Mouse (Mus musculus): Measurements from ENCODE around the gene Gm20388.

Gene Gm20388

DNA sequence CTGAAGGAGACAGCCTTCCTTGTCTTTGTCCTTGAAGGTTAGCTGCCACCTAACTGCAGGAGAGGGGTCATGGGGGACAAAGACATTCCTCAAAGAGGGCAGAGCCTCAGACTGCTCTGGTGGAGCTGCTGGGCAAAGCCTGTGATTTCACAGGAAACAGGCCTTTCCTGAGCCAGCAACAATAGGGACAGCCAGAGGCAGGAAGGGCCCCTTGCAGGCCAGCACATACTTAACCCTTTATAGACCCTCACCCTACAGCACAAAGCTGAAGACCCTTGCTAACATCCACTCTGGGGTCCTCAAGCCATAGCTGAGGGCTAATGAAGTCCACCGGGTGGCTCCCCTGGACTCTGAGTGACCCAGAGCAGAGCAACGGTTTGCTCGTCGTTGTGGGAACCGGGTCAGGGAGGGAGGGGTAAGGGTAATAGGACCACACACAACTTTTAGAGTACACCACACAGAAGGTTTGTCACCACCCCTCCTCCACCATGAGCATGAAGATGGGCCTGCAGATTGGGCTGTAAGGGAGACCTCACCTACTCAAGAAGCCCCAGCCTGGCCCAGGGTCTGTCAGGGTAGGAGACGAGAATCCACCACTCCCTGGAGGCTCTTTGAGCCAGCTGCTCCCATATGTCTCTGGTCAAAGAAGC, 2607.0 kb downstream of the Gm20388 start:
- DNase-seq = peak; percentile 68 to 84

DNA sequence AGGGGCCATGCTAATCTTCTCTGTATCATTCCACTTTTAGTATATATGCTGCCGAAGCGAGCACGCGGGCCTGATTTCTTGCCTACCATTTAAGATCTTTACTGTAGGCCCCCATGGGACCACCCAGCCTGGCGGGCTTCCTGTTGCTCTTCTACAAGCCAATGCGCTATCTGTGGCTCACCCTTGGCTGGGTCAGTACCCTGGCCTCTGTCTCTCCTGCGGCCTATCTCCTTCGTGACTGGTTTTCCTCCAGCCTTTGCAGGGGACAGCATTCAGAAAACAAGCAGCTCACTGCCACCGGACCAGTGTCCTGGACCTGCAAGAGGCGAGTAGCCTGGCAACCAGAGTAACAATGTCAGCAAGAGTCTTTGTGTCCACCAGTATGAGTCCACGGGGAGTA, 2610.0 kb downstream of the Gm20388 start:
- peak in 1 of 2 experiments; percentile 10 for DNase-seq

DNA sequence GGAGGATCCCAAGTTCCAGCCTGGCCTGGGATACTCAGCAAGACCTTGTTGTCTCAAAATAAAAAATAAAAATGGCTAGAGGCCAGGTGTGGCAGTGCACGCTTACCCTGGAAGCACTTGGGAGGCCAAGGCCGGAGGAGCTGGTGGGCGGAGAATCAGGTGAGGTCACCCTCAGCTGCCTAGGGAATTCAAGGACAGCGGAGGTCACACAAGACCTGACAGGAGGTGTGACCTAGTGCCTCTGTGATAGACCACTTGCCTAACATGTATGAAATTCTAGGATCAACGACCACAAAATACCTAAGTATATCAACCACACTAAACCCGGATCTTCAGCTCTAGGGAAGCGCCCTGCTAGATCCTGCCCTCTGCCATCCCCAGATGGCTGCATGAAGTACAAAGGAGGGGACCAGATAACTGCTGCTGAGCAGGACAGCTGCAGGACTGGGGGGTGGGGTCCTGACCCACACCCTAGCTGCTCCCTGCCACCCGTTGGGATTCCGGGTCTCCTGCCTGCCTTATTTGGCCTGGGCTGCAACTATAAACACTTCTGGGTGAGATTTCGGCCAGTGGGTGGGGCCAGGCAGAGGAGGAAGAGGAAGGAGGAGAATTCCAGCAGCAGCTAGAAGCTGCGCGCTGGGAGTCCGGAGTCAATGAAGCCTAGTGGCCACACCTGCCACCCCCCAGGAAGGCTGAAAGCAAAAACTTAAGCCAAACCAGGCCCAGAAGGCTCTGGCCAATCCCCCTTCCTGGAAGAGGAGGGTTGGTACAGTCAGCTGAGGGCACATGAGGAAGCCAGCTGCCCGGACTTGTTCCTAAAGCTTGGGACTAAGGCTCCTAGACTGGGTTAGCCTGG, 2612.4 kb downstream of the Gm20388 start:
- peak; percentile 81 to 88 for DNase-seq

DNA sequence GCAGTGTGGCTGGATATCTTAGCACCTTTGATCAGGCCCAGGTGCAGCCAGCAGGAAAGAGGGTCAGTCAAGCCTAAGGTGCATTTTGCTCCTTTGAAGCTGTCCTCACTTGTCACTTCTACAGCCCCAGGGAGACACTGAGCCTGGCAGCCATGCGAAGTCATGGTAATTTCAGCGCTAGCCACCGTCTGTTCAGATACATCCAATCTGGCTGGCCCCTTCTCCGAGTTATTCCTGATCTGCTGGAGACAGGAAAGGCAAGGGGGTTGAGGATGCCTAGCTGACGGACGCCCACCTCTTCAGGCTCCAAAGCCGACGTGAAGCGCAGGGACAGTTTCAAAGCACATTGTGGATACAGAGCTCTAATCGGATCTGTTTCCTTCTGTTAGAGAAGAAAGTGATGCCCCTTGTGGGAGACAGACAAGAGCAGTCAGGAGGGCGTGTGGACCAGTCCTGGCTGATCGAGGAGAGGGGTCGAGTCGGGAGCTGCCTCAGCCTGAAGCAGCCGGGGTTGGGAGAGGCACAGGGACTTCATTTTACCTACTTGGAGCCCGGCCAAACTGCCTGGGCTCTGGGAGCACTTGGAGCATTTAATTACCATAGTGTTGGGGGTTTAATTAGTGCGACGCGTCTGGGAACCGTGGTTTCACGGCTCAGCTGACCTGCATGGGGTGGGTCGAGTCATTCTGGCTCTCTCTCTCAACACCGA, 2613.2 kb downstream of the Gm20388 start:
- peak in 1 of 2 experiments; percentile 27 for DNase-seq

DNA sequence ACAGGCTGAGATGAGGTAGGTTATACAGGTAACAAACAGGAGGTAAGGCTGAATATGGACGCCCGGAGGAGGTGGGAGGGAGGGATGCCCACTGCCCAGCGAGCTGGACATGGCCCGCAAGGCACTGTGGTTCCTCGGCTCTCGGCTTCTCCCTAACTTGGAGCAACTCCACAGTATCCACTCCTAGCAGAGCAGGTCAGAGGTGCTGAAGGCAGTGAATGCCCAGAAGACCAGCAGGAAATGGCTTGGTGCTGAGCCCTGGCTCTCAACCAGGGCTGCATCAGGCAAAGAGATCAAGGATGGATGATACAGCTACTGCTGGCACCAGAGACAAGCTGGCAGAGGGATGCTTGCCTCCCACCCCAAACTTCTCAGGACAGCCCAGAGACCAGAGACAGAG, 2613.9 kb downstream of the Gm20388 start:
- DNase-seq = peak; percentile 18 to 43

DNA sequence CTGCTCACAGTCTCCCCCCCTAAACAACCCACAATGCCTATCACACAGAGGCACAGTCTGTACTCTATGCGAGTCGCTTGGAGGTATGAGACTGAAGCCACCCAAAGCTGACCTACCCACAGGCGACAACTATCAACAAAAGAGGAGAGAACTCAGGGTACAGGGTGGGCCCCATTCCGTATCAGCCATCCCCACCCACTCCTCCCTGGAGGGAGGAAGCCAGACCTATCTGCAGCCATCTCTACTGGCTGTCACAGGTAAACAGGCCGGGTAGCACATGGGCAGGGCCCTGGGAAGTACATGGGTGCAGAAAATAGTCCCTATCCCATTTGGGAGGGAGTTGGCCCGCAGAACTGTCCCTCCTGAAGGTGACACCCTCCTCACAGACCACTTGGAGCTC, 2614.4 kb downstream of the Gm20388 start:
- DNase-seq = no peak

DNA sequence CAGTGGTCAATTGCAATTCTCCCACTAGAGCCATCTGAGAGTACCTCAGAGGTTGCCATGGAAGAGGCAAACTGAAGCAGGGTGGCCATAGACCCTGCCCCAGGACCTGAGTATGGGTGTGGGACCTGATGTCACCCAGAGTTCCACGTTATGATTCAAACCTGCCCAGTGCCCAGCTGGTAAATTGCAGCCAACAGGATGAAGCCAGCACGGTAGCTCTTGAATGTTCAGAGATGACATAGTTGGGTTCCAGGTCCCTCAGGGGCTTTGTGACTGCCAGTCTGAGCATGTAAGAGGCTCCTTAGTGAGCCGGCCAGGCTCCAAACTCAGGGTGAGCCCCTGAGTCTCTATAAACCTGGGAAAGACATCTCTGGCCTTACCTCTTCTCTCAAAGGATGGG, 2615.4 kb downstream of the Gm20388 start:
- DNase-seq = peak in 1 of 2 experiments; percentile 15

DNA sequence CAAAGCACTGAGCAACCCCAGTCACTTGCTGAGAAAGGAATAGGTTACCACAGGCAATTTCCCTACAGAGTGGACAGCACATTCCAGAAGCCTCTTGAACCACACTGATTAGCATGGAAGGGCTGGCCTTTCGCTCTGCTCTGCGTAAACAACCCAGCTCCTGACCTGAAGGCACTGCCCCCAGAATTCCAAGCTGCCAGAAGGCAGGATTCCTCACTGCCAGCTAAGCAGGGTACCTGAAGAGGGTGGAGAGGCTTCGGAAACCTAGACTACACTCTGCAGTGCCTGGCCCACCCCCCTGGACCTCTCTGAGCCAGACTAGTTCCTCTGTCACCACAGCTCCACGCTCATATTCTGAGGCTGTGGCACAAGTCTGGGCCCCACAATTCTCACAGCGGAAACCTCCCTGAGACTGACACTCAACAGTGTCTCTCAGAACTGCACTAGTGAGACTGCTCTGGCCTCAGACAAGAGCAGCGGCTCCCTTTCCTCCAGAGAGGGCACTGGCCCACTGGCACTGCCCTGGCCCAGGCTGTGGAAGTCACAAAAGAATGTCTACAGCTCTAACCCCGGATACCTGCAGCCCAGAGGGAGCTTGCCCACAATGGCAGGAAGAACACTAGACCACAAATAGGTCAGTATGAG, 2616.0 kb downstream of the Gm20388 start:
- peak; percentile 57 to 82 for DNase-seq

DNA sequence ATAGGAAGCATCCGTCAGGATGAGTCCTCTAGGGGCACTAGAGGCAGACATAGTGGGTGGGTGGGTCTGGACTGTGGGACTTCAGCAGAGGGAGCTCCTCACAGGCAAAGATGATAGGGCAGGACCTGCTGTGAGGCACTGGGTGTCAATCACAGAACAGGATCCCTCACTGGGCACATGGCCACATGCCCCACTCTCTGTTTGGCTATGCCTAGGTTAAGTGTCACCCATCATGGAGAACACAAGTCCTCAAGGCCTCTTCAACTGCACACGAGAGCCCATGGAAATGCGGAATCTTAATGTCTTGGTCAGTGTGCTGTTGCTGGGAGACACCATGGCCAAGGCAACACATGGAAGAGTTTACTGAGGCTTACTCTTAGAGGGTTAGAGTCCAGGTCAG, 2617.3 kb downstream of the Gm20388 start:
- DNase-seq = no peak

DNA sequence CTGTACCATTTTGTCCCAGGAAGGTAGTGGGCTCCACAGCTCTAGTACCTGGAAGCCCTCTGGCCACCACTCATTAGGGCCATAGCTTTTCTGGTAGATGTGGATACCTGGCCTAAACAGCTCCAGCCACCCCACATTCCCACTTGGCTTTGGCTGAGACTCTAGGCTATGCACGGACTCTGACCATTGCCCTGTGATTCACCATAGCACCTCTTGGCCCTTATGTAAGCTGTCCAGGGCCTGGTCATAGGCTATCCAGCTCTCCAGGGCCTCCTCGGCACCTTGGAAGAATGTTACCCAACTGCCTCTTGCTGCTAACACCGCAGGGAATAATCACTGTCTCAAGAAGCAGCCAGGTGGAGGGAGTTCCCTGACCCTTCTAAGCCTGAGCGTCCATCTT, 2618.5 kb downstream of the Gm20388 start:
- no peak for DNase-seq

DNA sequence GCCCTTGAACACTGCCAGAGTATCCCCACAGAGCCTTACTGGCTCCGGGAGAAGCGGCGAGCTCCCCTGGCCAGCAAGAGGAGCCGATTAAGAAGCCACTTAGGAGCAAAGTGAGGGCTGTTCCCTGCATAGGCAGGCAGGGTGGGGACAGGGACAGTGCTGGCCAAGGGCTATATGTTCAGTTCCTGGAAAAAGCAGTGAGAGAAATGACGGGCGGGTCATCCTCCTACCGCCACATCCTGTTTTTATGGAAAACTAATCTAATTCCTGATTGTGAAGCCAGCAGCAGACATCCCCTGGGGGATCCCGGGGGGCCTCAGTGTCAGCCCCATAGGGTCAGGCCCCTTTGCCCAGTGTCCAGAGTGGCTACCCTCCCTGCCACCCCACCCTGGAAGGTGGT, 2620.7 kb downstream of the Gm20388 start:
- DNase-seq = peak; percentile 36 to 45

DNA sequence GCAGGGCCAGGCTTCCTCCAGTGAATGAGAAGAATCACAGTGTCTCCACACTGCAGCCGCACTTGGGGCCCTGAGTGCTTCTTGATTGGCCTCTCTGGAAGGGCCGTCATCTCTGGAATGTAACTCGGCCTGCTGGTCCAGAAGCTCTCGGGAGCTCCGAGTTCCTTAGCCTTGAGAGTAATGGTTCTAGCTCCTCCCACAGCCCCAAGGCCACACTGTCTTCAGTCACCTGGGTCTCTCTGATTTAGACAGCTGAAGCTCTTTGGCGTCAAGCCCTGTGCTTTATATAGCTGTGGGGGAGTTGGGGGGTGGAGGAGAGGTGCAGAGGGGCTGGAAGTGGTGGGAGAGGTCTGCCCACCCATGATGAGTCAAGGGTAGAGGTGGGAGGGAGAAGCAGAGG, 2626.4 kb downstream of the Gm20388 start:
- DNase-seq = peak; percentile 81 to 91

DNA sequence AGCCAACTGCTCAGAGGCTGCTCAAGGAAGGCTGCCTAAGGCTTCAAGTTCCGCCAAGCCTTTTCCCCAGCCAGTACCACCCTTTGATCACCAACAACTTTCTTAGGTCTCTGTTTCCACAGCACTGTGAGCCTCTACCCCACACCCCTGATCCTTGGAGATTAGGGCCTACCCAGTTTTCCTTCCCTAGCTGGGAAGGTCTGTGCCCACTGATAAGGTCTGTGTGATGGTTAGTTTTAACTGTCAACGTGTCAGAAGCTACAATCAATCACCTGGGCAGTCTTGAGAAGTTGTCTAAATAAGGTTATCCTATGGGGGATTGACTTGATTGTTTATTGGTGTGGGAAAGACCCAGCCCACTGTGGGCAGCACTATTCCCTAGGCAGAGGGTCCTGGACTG, 2627.2 kb downstream of the Gm20388 start:
- DNase-seq = no peak

DNA sequence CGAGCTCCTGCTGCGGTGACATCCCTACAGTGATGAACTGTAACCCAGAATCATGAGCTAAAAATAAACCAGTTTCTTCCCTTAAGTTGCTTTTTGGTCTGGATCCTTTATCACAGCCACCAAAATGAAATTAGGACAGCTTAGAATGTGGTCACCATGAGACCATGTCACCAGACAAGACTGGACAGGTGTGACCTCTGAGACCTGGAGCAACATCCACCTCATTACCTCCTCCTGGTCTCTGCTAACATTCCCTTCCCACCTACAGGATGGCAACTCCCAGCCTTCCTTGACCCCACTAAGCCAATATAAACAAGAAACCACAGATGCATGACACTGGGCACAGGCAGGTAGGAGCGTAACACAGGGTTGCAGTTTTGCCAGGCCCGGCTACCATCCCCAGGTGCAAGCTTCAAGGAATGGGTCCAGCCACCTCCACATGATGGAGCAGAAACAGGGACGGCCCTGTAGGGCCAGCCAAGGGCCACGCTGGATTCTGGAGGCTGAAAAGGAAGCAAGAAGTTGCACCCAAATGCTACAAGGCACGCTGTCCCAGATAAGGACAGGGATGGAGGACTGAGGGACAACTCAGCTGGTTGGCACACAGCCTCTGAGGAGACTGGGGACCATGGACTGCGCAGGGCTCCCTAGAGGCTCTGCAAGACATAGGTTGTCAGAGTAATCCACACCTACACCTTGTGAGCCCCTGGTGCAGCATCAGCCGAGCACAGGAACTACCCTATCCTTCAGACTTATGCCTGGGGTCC, 2627.9 kb downstream of the Gm20388 start:
- DNase-seq = no peak

DNA sequence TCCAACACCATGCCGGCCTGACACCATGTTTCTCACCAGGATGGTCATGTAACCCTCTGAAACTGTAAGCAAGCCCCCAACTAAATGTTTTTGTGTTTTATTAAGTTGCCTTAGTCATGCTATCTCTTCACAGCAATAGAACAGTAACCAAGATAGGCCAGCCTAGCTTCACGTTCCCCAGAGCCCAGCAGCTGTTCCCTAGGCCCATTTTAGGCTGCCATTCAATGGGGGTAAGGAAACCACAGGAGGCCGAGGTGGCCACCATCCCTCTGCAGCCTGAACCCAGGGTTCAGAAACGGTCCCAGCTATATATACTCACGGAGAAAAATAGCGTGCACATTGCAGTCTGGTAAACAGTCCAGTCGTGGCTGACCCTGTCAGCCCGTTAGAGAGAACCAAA, 2633.5 kb downstream of the Gm20388 start:
- DNase-seq = no peak

DNA sequence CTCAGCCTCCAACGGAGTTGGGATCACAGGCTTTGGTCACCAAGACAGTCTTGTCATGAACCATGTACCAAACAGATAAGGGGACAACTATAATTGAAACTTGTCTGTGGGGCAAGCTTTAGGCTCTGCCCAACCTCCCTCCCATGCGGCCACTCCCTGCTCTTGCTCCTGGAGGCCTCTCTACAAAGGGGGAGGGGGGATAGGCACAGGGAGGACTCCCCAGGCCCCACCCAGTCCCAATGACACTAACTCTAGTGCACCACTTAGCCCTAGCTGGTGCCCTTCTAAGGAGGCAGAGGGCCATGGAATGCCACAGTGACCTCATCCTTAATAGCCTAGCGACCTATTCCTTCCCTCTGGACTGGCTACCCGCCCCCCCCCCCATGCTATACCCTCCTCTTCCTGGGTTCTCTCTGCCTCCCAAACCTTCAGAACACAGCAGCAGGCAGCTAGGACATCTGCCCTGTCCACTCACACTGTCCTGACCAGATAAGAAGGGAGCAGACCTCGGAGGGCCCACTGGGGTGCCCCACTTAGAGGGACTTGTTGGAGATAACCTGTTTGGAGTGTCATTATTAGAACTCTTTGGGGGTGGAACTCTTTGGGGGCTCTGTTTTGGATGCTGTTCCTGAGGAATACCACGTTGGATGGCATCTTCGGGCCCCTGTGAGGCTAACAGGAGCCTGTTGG, 2635.6 kb downstream of the Gm20388 start:
- DNase-seq = peak; percentile 30 to 59

DNA sequence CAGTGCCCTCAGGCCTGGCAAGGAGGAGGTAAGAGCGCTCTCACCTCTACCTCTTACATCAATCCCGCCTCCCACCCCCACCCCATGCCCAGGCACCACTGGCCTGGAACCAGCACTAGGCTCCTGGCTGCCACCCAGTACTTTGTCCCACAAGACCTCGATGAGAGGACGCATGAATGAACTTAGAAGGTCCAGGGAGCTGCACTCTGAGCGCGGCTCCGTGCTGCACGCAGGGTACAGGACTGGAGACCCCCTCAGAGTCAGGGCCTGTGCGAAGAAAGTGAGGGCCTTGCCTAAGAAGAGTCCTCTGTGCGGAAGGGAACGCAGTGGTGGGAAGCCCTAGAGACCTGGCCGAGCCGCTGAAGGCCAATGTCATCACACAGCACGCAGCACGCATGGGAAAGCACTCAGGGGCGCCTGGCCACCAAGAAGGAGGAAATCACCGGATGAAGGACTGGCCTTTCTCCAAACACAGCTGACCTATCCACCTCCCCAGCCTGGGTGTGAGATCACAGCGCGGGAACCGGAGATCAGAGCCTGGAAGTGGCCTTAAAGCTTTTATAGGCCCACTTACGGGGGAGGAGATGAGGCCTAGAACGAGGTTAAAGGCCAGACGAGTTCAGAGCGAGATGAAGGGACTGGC, 2636.3 kb downstream of the Gm20388 start:
- peak; percentile 75 to 82 for DNase-seq

DNA sequence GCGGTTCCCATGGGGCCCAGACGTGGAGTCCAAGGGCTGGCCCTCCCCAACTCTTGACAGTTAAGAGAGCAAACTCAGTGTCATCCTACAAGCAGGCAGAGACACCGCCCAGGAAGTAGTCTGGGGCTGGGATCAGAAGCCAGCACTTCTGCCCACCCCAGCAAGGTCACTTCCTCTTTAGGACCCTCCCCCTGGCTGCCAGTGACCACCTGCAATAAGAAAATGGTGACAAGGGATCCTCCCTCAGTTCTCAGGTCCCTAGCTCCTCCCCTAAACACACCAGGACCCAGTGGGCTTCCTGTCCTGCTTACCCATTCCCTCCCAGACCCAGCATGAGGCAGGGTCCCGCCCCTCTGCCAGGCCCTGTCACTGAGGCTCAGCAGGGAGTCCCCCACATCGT, 2637.2 kb downstream of the Gm20388 start:
- DNase-seq = peak; percentile 71 to 79

DNA sequence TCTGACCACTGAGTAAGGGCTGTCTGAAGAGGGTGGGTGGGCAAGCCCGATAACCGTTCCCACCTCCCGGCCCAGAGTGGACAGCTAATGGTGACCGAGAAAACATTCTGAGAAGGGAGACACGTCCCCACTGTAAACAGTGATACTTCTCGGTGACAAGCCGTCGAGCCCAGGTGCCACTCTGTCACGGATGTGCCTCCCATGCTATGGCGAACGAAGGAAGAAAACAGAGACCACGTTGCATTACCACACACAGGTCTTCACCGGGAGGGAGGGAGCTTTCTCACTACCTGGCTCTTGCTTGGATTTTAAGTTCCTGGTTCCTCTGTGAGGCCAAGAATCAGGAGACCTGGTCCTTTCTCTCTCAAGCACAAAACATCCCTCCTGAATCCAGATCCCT, 2637.7 kb downstream of the Gm20388 start:
- DNase-seq = no peak

DNA sequence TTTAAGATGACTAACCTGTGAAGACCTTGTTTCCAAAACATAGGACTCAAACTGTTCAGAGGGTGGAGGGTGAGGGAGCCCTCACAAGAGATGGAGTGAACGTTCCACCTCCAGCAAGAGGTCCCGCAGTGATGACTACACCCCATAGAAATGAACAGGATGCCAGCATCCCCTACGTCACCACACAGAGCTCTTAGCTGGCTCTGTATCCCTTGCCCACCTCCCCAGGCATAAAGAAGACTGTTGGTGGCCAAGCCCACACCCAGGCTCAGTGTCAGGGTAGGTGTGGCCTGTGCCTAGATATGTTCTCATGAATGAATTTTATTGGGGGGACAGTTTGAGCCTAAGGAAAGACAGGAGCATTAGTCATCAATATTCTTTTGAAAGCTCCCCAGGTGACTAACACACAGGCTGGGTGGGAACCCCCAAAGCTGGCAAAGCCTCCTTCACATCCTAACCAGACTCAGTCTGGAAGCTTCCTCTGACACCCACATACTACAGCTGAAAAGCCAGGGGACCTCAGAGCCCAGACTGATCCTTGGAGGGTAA, 2638.3 kb downstream of the Gm20388 start:
- peak in 1 of 2 experiments; percentile 34 for DNase-seq
